Mouse (Mus musculus) liver, postnatal 0 days (tissue): ENCODE measurements at regions not wholly inside any gene's neighbourhood (a gene's known extent, or its start where the extent isn't known, plus 50 kb on each side); places are given as distances from the start of the nearest gene placed in this dataset.

Experiments used
- CTCF ChIP-seq: sonication (generic); IDR thresholded peaks from 2 replicates; pipeline ENCODE4 v1.5.1; 2016; ENCODE audit warnings: antibody characterized with exemption, low read depth
- EP300 ChIP-seq: IDR thresholded peaks from 2 replicates; pipeline ENCODE4 v1.6.1; 2016; ENCODE audit warnings: antibody characterized with exemption, low read depth, mild to moderate bottlenecking

DNA sequence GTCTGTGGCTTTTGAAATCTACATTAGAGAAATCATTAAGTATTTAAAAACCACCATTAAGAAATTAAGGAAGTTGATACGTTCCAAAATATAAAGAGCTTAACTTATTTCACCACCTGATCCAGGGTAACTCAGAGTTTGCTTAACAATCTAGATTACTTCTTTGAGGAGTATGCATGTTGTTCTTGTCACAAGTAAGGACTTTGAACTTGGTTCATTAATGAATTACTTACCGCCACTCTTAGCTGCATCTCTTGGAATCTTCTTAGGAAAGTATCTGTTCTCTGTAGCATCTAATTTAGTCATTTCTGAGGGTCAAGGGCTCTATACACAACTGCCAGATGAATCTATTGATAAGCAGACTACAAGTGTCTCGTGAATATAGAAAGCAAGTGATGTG lies 715.4 kb upstream of the Tbl1xr1 start:
- TF ChIP-seq CTCF (no peak), EP300 (no peak)
